Mouse (Mus musculus) embryo, embryonic 9.5 days (tissue): Measurements from ENCODE around the gene Lrrc4b.

ENCODE experiments used
- DNase-seq: peaks from one replicate; pipeline ENCODE4 v3.0.0-alpha.2; 2017; ENCODE audit errors: extremely low spot score

Gene Lrrc4b

DNA sequence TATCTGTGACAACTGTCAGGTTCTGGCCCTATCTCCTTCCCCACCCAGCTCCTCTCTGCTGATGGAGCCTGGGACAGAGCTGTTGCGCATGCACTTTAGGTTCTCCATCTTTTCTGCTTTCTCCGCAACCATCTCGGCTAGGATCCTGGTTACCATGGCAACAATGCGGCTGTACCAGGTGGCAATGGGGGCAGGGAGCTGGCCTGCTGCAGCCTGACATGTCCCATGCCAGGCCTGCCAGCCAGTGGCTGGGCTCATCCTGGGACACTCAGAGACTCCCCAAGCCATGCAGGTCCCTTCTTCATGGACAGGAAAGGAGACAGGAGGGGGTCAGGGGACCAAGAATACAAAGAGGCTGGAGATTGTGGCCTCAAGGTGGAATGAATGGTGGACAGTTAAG is 35.7 kb downstream of the Lrrc4b start:
- no peak for DNase-seq

DNA sequence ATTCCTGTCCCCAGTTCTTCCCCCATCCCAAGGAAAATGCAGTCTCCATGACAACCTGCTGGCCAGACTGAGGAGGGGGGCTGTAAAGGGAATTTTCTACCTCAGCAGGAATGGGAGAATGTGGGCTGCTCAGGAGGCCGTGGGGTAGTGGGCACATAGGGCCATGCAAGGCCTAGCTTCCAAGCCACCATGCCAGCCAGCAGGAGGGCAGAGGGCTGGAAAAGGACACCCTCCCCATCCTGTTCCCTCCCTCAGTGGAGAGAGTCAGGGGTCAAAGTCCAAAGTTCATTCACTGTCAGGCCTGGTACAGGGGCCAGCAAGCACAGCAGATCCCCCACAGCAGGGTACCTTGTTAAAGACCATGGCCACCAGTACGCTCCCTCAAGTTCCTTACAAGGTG is 36.3 kb downstream of the Lrrc4b start, which contains the start of gene Aspdh:
Gene Aspdh, plus strand, starts transcription at position 281 of the 400 bp plus-strand sequence.
- no peak for DNase-seq

DNA sequence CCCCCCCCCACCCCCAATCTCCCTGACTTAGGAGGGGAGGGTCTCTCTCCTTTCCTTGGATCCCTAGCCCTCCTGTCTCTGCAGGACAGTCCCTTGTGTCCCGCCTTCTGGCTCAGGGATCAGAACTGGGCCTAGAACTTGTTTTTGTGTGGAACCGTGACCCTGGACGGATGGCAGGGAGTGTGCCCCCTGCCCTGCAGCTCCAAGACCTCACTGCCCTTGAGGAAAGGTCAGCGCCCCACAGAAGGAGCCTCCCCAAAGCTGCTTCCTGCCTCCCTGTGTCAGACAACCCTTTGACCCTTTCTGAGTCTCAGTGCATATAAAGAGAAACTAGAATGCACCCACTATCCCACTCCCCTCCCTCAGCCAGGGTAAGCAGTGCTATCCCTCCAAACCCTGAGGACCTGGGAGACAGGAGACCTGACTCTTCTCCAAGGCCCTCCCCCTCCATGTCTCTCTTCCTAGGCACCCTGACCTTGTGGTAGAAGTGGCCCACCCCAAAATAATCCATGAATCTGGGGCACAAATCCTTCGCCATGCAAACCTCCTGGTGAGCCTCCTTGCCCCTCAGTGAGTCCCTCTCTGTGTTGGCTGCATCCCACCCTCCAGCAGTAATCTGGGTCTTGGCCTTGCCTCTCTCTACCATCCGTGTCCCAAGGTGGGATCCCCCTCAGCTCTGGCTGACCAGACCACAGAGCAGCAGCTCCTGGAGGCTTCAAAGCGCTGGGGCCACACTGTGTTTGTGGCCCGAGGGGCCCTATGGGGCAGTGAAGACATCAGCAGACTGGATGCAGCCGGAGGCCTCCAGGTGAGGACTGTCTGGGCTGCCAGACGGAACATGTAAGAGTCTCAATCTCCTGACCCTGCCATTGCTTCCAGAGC is 37.4 kb downstream of the Lrrc4b start:
- no peak for DNase-seq

DNA sequence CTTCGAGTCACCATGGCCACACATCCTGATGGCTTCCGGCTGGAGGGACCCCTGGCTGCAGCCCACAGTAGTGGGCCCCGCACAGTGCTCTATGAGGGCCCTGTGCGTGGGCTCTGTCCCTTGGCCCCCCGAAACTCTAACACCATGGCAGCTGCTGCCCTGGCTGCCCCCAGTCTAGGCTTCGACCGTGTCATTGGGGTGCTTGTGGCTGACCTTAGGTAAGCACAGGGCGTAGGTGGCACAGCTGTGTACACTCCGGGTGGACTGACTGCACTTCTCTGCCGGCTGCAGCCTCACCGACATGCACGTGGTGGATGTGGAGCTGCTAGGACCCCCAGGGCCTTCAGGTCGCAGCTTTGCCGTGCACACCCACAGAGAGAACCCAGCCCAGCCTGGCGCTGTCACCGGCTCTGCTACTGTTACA is 38.1 kb downstream of the Lrrc4b start:
- DNase-seq, result no peak

DNA sequence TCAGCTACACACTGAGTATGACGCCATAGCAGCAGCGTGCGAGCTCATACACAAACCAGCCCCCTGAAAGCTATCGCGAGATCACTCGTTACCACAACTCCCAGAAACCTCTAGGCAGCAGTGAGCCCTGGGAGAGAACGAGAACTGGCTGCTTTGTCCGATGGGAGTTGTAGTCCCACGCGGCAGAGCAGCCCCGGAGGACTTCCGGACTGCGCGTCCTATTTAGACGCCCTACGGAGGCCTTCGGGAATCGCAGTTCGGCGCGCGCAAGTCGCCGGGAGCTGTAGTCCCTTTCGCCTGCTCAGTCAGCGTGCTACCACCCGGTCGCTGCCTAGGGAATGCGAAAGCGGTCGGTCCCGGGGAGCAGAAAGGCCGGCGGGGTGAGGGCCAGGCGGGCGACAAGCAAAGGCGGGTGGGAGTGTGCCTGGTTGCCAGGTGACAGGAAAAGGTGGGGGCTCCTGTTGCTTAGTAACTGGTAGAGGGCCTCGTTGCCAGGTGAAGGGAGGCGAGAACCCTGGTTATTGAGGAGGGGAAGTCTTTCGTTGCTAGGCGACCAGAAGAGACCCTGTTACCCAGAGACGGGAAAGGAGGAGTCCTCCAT is 39.1 kb downstream of the Lrrc4b start, which contains the start of gene Josd2:
Gene Josd2, plus strand, starts transcription at position 170 of the 601 bp plus-strand sequence.
- peak; percentile 93 for DNase-seq

DNA sequence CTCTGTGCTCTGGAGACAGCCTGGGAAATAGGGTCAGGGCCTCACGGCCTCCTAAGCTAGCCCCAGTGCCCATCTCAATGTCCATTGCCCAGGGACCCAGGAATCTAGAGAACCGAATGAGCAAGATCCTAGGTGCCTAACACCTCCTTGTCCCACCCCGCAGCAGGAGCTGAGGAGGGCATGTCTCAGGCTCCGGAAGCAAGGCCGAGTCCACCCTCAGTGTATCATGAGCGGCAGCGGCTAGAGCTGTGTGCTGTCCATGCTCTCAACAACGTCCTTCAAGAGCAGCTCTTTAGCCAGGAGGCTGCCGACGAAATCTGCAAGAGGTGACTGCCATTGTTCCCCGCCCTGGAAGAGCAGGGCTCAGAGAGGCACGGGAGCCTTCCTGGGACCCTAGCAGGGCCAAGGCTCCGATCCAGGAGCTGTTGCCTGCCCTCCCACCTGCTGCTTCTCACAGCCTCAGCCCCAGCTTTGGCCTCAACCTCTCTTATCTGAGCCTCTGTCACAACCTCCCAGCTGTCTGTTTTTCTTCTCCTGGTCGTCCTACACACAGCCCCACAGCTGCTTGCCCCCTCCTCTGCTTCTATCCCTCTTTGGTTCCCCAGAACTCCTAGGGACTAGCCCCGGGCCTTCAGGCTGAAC is 39.9 kb downstream of the Lrrc4b start:
- no peak for DNase-seq

DNA sequence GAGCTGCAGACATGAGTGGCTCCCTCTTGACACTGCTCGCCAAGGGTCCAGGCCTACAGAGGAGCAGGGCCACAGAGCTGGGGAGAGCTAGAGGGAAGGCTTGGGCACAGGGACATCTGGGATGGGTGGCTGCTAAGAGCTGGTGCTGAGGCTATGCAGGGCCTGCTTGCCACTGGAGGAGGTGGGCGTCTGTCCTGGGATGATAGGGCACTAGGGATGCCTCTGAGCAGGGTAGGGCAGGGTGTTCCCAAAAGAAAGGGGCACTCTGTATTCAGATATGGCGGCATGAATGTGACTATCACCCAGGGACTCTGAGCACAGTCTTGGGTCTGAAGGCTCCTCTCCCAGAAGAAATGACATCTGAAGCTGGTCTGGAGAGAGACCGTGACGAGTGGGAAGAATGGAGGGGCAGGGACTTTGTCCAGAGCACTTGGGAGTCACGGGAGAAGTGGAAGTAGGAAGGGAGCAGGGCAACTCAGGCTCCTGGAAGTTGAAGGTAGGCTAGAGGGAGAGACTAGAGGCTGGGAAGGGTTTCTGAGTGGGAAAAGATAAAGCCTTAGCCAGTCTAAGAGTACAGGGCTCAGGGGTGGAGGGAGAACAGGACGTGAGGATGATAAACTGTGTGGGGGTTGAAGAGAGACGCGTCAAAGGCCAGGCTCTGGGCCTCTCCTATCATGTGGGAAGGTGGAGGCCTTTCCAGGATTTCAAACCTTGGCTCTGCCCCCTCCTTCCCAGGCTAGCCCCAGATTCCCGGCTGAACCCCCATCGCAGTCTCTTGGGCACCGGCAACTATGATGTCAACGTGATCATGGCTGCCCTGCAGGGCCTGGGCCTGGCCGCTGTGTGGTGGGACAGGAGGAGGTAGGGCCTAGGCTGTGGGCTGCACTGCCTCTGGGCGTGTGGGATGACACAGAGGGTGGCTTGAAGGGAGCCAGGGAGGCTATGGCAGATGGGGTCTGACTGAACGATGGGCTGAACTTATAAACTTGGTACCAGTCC is 41.2 kb downstream of the Lrrc4b start:
- no peak for DNase-seq

DNA sequence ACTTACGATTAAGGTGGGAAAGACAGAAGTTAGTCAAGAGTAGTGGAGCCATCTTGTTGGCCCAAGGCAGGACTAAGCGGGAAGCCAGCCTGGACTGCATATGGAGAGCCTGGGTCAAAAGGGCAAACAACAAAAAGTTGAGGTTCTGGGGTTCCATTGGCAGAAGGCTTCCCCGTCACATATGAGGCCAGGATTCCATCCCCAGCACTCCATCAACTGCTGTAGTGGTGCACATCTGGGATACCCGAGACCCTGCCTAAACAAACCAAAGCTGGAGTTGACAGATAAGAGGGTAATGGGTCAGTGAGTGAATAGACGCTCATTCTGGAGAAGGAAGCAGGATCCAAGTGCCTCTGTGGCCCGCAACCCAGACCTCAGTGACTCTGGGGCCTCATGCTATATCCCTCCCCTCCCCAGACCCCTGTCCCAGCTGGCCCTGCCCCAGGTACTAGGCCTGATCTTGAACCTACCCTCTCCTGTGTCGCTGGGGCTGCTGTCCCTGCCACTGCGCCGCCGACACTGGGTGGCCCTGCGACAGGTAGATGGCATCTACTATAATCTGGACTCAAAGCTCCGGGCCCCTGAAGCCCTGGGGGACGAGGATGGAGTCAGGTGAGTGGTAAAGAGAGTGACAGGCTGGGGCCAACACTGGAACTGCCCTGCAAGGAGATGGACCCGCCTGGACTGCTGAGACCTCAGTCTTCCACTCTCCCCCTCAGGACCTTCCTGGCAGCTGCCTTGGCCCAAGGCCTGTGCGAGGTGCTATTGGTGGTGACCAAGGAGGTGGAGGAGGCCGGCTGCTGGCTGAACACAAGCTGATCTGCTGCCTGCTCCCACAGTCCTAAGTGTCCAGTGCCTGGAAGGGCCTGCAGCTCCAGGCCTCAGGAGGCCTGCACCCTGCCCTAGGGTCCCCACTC is 42.1 kb downstream of the Lrrc4b start:
- DNase-seq, result no peak

DNA sequence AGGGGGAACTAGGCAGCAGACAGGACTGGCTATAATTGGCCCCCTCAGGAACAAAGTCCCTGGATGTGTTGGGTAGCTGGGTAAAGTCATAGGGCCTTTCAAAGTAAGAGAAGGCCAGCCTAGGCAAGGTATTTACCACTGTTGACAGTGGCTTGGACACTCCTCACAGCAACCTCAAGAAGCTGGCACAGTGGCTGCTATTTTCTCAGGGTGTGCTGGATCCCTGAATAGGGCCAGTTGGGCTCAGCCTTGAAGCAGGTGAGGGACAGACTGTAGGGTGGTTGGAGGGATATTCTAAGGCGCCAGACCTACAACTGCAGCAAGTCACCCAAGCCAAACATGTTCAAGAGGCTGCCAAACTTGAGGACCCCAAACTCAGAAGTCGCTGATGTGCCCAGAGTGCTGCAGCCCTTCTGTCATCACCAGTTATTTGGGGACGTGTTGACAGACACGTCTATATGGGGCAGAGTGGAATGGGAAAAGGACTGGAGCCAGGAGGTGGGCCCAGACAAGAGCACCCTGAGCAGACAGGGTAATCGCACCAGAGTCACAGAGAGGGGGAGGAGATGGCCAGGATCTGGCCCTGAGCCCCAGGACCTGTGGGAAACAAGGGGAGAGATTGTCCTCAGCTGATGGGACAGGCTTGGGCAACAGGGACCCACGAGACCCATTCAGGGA is 43.2 kb downstream of the Lrrc4b start:
- DNase-seq, result no peak

DNA sequence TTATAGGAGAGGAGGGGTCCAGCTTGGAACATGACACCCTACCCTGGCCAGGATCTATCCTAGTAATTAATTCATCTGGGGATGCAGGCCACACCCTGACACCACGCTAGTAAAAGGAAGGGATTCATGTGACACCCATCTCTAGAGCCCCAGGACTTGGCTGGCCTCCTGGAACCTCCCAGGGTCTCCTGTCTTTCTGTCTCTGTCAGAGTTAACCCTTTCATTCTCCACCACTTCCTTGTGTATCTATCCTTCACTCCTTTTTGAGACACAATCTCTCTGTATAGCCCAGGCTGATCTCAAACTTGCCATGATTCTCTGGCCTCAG is 43.7 kb downstream of the Lrrc4b start:
- DNase-seq, result no peak

DNA sequence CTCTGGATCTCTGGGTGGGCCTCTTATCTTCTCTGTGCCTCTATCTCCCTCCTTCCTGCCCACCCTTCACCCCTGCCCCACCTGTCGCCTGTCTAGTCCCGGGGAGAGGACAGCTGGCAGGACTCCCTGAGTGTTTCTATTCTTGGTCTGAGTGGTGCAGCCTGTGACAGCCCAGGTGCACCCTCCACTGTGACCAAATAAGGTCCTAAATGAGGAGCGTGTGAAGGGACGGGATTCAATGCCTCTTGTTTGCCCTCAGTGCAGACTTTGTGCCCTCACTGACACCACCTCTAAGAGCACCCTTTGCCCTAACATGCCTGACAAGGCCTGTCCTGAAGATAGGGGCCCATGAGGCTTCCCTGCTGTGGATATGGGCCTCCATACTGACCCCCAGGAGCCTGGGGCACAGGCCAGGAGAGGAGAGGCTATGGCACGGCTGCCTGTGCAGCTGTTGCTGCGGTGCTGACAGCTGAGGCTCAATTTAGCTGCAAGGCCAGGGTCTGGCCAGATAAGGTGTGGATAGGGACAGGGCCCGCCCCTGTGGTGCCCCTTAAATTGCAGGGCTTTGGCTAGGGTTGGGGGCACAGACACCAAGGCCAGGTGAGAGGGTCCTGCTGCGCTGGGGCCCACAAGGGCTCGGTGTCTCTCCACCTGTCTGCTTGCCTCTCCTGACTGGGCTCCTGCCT is 44.3 kb downstream of the Lrrc4b start:
- no peak for DNase-seq

DNA sequence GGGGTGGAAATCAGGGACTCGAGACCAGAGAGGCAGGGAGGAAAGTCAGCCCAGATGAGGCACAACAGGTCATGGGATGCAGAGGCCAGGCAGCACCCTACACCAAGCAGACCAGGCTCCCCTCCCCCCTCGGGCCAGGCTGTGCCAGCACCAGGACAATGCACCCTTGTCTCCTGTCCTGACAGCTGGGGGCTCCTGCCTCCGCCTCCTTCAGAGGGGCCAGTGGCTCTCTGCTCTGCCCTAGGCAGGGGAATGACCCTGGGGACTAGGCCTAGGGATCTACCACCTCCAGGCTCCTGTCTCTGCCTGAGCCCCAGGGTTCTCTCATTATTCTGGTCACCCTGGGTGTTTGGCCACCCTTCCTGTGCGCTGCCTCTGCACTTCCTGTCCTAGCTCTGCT is 45.6 kb downstream of the Lrrc4b start:
- DNase-seq, result no peak

DNA sequence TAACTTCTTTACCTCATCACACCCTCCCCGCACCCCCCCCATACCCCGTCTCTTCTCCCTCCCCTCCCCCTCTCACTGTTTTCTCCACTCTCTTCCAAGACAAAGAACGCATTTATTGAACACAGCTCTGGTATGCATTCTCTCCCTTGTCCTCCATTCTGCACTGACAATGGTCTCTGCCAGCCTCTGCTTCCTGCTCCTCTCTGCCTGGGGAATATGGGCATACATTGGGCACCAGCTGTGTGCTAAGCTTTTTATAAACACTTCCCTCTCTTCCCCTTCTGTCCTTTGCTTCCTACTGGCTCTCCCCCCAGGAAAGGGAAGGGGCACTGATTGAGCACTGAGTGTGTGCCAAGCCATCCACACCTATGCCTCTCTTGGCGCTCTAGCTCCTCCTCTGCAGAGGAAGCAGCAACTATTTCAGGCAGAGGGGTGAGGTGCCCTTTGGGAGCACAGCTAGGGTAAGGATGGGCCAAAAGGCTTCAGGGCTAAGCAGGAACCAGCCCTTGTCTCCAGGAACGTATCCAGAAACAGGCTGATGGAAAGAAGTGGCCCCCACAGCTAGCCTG is 46.3 kb downstream of the Lrrc4b start:
- DNase-seq, result no peak

DNA sequence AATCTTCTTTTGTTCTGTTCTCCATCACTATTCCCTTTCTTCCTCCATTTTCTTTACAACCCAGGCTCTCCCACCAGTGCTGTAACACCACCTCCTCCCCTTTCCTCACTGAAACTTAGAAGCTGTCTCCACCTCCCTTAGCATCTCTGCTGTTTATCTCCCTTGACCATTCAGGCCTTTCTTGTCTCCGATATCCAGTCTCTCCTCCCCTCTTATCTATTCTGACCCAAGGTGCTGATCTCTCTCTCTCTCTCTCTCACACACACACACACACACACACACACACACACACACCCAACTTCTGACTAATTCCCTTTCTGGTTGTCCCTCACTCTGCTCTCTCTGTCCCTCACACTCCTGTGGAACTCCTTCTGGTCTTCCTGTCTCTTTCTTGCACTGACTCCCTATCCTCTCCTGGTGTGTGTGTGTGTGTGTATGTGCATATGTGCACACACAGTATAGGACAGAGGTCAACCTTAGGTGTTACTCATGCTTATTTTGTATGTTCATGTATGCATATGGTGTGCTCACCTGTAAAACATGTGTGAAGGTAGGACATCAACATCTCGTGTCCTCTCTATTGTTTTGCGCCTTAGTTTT is 54.1 kb downstream of the Lrrc4b start:
- DNase-seq, result no peak

DNA sequence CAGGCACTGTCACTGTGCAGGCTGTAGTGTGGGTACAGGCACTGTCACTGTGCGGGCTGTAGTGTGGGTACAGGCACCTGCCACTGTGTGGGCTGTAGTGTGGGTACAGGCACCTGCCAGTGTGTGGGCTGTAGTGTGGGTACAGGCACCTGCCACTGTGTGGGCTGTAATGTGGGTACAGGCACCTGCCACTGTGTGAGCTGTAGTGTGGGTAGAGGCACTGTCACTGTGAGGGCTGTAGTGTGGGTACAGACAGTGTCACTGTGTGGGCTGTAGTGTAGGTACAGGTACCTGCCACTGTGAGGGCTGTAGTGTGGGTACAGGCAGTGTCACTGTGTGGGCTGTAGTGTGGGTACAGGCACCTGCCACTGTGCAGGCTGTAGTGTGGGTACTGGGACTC is 55.3 kb downstream of the Lrrc4b start:
- DNase-seq, result no peak

DNA sequence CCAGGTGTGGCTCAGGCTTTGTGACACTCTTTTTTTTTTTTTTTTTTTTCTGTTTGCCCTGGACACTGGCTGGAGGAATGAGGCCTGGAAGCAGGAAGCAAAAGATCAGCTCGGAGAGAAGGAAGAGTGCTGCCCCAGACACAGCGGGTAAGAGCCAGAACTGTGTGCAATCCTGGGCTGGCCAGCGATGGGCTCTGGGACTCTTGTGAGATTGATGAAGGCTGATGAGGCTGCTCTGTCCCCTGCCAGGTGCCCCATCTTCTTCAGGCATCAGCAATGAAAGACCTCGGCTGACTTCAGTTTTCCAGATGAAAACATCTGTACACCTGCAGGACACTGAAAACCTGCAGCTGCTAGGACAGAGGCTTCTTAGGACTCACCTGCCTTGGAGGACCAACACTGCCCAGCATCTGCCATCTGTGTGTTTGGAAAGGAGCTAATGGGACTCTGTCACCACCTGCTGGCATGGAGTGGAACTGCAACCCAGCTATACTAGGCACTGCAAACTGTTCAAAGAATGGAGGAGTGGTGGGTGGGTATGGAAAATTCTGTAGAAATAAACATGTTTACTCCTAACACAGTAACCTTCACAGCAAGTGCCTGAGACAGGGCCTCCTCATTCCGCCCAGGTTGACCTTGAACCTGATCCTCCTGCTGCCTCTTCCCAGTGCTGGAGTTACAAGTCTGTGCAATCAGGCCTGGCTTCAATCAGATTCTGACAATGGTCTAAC is 56.2 kb downstream of the Lrrc4b start:
- peak; percentile 77 for DNase-seq

DNA sequence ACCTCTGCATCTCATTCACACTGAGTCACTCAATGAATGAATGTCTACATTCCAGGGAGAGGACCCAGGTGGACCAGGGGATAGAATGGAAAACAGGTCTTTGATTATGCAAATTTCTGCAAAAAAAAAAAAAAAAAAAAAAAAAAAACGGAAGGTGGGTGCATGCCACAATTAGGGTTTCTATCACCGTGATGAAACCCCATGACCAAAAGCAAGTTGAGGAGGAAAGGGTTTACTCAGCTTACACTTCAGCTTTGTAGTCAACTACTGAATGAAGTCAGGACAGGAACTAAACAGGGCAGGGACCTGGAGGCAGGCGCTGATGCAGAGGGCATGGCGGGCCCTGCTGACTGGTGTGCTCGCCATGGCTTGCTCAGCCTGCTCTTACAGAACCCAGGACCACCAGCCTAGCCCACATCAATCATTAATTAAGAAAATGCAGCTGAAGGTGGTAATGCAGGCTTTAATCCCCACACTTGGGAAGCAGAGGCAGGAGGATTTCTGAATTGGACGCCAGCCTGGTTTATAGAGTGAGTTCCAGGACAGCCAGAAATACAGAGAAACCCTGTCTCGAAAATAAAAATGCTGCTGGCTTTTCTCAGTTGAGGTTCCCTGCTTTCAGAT is 56.9 kb downstream of the Lrrc4b start:
- DNase-seq, result no peak
